Mouse (Mus musculus): ENCODE measurements around the gene Tufm. TPM values are rescaled to one million over a fixed set of nuclear protein-coding genes. Genes with fewer than 3 reads are reported as not detected.

Gene Tufm
- total RNA-seq, 2 experiments from 2014 or later, result 78.0 to 93.5 TPM

DNA sequence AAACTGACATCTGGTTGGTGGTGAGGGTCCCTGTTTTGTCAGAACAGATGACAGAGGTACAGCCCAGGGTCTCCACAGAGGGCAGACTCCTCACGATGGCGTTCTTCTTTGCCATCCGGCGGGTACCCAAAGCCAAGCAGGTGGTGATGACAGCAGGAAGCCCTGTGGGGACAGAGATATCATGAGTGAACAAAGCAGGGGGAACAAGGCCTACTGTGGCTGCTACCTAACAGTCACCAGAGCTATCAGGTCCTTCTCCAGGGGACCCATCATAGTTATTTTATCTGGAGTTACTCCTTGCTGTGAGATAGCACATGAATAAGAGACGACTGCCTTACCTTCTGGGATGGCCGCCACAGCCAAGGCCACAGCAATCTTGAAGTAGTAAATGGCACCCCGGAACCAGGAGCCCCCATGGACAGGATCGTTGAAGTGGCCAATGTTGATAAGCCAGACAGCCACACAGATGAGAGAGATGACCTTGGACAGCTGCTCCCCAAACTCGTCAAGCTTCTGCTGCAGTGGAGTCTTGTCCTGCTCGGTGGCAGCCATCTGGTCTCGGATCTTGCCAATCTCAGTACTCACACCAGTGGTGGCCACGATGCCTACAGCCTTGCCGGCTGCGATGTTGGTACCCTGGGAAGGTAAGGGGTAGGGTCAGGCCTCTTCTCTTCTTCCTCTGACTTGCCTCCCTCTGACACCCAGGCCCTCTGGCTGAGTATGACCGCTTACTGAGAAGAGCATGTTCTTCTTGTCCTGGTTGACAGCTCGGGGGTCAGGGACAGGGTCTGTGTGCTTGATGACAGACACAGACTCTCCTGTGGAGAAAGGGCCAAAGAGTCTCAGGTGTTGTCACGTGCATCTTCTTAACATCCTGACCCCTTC, 30.5 kb upstream of the Tufm start:
- H3K4me3 ChIP-seq, result no peak overlapping the region
- no peak overlapping the region for H3K27ac ChIP-seq
- no peak for DNase-seq (ENCODE audit: extremely low spot score in 1 of 2, low spot score in 2 of 2)
- TF ChIP-seq CTCF (IDR thresholded peaks at IDR 0.05), result no peak
- intact Hi-C loops (cut with DNase I), result loop anchor here (5.0 kb wide), 1 partner anchor 124 kb away; no protein-coding TSS in a partner anchor

- DNase-seq (ENCODE audit: extremely low spot score in 1 of 2, low spot score in 2 of 2), result no peak
- no peak overlapping the region for H3K27ac ChIP-seq
- H3K4me3 ChIP-seq, result no peak overlapping the region
- TF ChIP-seq CTCF (IDR thresholded peaks at IDR 0.05), result no peak
- intact Hi-C loops (cut with DNase I), result loop anchor here (5.0 kb wide), 1 partner anchor 126 kb away; no protein-coding TSS in a partner anchor
These were observed 28.9 kb upstream of the Tufm start for GRCm38 (mm10) chr7:126458225-126458624.

DNA sequence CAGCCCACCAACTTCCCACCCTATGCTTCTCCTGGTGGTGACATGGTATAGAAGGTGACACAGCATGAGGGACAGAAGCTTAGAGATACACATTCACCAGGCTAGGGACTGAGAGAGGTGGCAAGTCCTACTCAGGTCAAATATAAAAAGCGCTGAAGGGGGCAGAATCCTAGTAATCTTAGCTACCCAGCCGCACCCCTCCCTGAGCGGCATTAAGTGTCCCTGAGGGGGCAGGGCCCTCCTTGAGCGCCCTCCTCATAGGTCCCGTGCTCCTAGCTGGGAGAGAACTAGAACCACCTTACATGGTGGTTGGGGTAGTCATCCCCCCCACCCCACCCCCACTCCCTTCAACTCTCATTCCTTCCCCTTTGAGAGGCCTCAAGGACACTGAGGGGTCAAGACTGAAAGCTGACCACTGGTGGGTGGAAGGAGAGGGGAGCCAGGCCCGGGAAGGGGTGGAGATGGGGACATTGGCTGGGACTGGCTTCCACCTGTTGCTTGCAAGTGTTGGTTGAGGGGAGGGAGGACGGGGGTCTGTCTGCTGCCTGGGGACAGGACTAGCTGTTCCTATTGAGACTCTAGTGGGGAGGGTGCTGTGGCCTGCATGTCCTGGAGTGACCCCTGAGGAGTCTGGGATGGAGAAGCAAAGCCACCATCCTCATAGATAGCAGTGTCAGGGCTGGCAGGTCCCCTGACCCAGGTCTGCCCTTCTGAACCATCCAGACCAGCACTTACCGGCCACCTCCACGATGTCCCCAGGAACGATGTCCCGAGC, 28.1 kb upstream of the Tufm start:
- DNase-seq (ENCODE audit: extremely low spot score in 1 of 2, low spot score in 2 of 2), result no peak
- H3K27ac ChIP-seq, result no peak overlapping the region
- H3K4me3 ChIP-seq, result no peak overlapping the region
- TF ChIP-seq CTCF (IDR thresholded peaks at IDR 0.05), result no peak
- intact Hi-C loops (cut with DNase I), result loop anchor here (5.0 kb wide), 1 partner anchor 127 kb away; no protein-coding TSS in a partner anchor

DNA sequence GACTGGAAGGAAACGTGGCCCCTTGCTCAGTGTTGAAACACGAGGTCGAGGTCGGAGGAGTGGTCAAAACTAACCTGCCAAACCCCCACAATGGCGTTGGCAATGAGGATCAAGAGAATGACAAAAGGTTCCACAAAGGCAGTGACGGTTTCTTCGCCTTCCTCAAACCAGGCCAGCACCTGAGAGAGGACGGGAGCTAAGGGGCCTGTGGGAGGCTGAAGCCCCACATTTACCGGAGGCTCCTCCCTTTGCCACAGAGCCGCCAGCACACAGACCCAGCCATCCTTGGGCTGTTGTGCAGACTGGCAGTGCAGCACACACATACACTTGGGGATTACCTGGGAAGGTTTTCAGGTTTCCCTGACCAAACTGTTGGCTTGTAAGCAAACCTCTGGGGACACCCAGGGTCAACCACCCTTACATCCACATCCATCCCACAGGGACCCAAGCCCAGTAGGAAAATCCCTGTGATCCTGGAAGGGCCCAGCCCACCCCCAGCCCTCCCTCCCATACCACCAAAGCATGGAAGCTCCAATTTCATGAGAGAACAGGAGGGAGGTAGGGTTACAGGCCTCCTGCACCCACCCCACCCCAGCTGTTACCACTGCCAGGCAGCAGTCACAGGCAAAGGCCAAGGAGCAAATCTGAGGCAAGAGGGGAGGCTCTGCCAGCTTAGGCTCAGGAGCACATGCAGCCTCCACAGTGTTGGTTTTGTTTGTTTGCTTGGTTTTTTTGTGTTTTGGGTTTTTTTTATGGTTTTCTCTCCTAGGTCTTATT, 26.4 kb upstream of the Tufm start:
- Histone ChIP-seq H3K4me3 (no peak overlapping the region), H3K27ac (no peak overlapping the region)
- TF ChIP-seq CTCF (IDR thresholded peaks at IDR 0.05), result no peak
- no peak for DNase-seq (ENCODE audit: extremely low spot score in 1 of 2, low spot score in 2 of 2)
- intact Hi-C loops (cut with DNase I), result no loop called here

GRCm38 (mm10) chr7:126461626-126462025, 25.5 kb upstream of the Tufm start:
- Histone ChIP-seq H3K27ac (no peak overlapping the region), H3K4me3 (no peak overlapping the region)
- TF ChIP-seq CTCF (IDR thresholded peaks at IDR 0.05), result no peak
- intact Hi-C loops (cut with DNase I), result no loop called here
- no peak for DNase-seq (ENCODE audit: extremely low spot score in 1 of 2, low spot score in 2 of 2)

DNA sequence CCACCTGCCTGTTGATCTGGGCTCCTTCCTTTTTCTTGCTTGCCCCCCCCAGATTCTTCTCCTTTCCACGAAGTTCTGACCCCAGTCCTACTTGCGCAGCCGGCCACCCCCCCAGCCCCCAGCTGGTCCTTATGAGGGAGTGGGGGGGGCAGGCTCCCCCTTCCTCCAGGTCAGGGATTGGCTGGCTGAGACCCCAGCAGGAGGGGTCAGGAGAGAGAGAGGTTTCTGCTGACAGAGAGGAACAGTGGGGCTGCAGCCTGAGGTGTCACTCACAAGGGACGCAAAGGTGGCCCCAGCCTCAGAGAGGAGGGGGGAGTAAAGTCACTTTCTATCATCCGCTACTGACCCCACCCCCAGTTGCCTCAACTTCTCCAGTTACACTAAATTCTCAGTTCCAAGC, 24.2 kb upstream of the Tufm start, which contains the start of gene Atp2a1:
Atp2a1 (minus strand) TSS at position 105 of the 400 bp plus-strand sequence.
- Histone ChIP-seq H3K4me3 (no peak within 1 kb of the TSS), H3K27ac (no peak within 1 kb of the TSS)
- intact Hi-C loops (cut with DNase I), result no loop called here
- DNase-seq (ENCODE audit: extremely low spot score in 1 of 2, low spot score in 2 of 2), result no peak
- no peak for TF ChIP-seq CTCF (IDR thresholded peaks at IDR 0.05)

GRCm38 (mm10) chr7:126463547-126463946, 23.6 kb upstream of the Tufm start:
- DNase-seq (ENCODE audit: extremely low spot score in 1 of 2, low spot score in 2 of 2), result no peak
- intact Hi-C loops (cut with DNase I), result no loop called here
- Histone ChIP-seq H3K4me3 (no peak overlapping the region), H3K27ac (no peak overlapping the region)
- no peak for TF ChIP-seq CTCF (IDR thresholded peaks at IDR 0.05)

DNA sequence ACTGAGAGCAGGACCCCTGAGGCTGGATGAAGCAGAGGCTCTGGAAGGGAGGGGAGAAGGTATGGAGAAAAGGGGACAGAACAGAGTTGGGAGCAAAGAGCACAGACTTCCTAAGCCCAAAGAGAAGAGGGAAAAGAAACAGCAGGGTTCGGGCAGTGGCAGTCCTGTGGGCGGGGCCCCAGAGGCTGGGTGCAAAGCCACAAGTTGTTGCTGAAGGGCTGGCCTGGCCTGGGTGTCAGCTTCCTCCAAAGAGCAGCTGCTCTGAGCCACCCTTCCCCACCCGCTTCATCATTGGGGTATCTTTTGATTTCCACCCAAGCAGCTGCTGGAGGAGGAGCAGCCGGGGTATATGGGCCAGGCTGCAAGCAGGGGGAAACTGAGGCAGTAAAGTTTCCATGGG, 23.0 kb upstream of the Tufm start:
- no peak for TF ChIP-seq CTCF (IDR thresholded peaks at IDR 0.05)
- no peak for DNase-seq (ENCODE audit: extremely low spot score in 1 of 2, low spot score in 2 of 2)
- intact Hi-C loops (cut with DNase I), result no loop called here
- no peak overlapping the region for H3K4me3 ChIP-seq
- H3K27ac ChIP-seq, result no peak overlapping the region

DNA sequence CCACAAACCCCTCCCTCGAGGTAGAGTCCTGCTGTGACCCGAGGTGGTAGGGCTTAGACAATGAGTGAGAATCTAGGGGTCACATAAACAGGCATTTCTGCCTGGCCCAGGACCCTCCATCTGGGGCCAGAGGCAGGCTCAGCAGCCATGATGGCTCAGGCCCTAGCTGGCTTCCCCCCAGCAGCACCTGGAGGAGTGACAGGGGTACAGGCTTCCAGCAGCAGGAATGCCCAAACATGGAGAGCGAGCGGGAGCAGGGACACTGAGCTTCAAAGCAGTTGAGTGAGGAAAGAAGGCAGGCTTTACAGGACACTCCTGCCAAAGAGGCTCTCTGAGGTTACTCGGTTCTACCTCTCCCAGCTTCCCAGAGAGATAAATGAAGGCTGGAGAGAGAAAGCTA, 22.3 kb upstream of the Tufm start:
- no peak overlapping the region for H3K4me3 ChIP-seq
- no peak for DNase-seq (ENCODE audit: extremely low spot score in 1 of 2, low spot score in 2 of 2)
- no peak for TF ChIP-seq CTCF (IDR thresholded peaks at IDR 0.05)
- no peak overlapping the region for H3K27ac ChIP-seq
- intact Hi-C loops (cut with DNase I), result no loop called here

DNA sequence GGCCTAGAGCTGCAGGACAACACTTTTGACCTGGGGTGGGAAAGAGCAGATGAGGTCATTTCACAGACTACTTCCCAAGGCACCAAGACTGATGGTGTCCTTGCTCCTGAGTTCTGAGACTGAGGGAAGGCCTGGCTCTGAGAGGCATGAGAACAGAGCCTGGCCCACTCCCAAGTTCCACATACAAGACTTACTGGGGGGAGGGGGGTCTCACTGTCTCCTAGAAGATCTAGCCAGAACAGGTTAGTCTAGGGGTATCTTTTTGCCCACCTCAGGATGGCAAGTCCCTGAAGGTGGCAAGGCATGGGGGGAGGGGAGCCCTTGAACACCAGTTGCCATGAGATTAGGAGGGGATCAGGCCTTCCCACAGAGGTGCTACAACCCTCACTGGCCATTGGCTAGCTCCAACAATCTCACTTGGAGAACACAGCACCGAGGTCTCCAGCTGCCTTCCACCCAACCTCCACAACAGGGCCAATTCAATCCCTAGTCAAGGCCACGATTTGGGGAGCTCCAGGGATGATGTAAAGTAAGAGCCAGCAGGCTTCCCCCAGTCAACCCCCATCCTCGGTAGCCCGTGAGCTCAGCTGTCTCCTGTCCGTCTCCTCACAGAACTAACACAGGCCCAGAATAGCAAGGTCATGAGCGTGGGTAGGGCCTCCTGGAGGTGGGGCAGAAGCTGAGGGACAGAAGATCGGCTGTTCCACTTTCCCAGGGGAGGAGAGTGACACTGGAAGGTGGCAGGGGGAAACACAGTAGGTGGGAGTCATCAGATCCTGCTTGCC, 21.7 kb upstream of the Tufm start:
- intact Hi-C loops (cut with DNase I), result no loop called here
- no peak overlapping the region for H3K27ac ChIP-seq

GRCm38 (mm10) chr7:126466116-126466515, 21.0 kb upstream of the Tufm start:
- intact Hi-C loops (cut with DNase I), result no loop called here
- no peak overlapping the region for H3K27ac ChIP-seq
- DNase-seq (ENCODE audit: extremely low spot score in 1 of 2, low spot score in 2 of 2), result no peak
- H3K4me3 ChIP-seq, result no peak overlapping the region
- no peak for TF ChIP-seq CTCF (IDR thresholded peaks at IDR 0.05)

More for the DNA sequence above, 21.7 kb upstream of the Tufm start:
- TF ChIP-seq CTCF (IDR thresholded peaks at IDR 0.05), result no peak
- no peak overlapping the region for H3K4me3 ChIP-seq
- DNase-seq (ENCODE audit: extremely low spot score in 1 of 2, low spot score in 2 of 2), result no peak

All from left cerebral cortex, adult 2 months (tissue).